Mouse (Mus musculus) 3T3-L1 (cell line): ENCODE results near the gene Gm13030.
"Not testable (repeated sequence)": the region's sequence is repeated elsewhere in the genome, so short reads cannot be mapped to it uniquely, and the experiment has no call there.

Experiments
- DNase-seq: peaks from one replicate; pipeline ENCODE4 v3.0.0-alpha.2; 2015; ENCODE audit warnings: low read depth, low spot score

Gm13030 gene

DNA sequence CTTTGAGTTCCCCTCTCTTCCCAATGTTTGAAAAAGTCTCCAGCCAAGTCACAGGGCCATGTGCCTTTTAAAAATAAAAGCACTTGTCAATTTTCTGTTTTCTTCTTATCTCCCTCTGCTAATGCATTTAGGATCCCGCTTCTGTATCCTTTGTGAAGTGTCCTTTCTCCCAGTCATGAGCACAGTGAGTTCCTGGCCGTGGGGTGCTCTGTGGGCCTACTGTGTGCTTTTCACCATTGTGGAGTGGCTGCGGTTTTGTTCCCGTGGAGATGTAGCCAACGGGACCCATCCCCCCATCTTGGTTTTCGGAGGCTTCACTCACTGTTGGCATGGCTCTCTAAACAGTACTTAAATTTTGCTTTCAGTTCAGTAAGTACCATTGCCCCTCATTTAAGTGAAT lies 7.8 kb downstream of the Gm13030 start:
- DNase-seq, result no peak

DNA sequence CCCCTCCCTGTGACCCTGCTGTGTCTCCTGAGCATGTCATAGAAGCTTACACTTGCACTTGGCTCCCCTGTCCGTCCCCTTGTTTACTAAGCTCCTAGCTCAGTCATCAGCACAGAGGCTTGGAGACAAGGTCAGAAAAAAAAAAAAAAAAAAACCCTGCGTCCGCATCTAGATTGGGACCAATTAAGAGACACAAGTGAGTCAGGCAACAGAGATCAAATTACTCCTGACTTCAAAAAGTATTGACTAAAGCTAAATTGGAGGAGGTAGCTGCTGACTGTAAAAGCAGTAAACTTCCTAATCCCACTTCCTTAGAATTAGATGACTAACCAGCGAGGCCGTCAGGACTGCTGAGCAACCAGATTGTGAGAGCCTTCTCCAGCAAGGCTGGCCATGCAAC lies 8.7 kb downstream of the Gm13030 start:
- no peak for DNase-seq

DNA sequence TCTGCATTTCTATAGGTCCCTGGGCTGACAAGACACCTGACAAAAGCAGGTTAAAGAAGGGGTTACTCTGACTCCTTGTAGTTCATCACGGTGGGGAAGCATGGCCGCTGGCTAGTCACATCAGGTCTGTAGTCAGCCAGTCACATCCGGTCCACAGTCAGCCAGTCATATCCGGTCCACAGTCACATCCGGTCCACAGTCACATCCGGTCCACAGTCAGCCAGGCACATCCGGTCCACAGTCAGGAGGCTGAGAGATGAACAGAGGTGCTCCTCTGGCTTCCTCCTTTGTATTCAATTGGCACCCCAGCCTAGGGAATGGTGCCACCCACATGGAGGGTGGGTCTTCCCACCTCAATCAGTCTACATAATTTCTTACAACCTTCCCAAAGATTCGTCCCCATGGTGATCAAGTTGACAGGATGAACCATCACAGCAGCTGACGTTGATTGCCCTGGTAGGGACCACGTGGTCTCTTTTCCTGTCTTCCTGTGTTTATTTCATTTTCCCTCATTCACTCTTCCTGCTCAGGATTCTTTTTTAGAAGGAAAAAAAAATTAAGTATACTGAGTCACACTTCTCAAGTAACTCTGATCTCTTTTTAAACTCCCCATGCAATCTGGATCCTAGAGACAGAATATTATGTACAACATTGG lies 10.3 kb downstream of the Gm13030 start, which contains the start of gene Pla2g5:
Gene Pla2g5, minus strand, starts transcription at position 139 of the 655 bp plus-strand sequence.
- no peak for DNase-seq

DNA sequence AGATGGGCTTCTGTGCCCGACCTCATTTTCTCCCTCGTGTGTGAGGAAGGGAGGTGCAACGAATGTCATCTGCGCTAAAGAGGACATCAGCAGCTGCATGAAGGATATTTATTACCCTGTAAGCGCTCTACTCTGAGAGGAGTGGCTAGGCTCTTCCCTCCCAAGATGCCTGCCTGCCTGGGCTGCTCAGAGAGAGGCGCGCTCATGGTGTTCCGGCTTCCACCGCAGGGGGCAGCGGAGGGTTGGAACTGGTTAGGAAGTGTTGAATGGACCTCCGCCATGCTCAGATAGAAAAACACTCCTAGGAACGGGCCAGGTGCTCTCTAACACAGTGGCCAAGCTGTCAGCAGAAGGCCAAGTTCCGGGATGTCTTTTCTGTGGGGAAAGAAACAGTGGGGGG lies 14.0 kb downstream of the Gm13030 start:
- no peak for DNase-seq

DNA sequence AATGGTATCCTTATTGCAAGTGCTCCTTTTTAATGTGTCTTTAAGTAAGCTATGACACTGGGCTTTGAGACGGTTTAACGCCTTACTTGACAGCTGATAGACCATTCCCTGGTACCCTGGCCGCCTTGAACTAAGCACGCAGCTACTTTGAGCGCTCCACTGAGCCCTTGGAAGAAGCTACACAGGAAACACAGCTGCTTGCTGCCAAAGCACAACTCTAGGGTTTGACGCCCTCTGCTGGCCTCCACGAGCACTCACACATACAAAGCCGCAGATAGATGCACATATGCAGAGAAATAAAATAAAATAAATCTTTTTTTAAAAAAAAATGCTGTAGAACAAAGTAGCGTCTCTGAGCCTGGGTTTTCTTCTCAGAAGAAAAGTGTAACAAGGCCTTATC lies 14.5 kb downstream of the Gm13030 start:
- no peak for DNase-seq

DNA sequence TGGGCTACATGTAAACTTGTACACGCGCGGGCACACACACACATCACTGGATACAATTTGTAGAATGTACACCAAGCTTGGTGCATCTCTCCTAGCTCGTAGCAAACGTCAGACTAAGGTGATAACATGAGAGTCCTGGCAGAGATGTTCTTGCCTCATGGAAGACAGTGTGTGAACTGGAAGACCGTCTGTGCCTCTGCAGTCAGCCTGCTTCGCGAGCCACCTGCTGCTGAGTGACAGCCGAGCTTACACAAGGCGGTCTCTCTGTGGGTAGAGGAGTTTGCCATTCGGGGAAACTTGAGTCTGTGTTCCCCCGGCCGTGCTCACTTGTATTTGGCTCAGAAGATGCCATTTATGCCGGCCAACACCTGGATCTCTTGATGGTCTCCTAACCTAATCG lies 15.3 kb downstream of the Gm13030 start:
- no peak for DNase-seq

DNA sequence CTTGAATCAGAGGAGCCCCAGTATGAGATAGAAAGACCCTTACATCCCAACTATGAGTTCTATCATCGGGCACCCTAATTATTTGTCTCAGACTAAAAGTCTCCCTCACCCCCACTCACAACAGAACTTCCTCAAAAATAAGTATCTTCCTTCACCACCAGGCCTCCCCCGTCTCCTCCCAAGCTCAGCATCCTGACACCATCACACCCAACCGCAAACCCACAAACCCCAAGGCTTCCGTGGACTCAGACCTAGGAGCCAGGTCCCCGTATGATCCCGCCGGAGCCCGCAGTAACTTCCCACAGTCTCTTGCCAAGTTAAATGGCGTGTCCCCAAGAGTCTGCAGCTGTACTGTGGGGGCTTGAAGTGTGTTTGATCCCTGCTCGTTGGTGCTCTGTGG lies 16.2 kb downstream of the Gm13030 start:
- DNase-seq, result no peak

DNA sequence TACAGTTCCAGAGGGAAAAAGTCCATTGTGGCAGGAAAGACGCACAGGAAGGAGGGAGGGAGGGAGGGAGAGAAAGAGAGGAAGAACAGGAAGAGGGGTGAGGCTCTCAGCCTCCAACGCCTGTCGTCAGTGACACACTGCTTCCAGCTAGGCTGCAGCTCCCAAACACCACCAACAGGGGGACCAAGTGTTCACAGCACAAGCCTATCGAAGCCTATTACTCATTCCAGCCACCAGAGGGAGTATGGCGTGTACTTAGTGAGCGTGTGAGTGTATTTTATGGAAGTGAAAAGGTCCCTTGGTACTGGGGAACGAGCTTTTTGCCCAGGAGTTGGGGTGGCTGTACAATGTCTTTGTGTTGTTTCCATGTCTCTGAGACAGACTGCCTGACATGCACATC lies 17.3 kb downstream of the Gm13030 start:
- peak; percentile 81 for DNase-seq

DNA sequence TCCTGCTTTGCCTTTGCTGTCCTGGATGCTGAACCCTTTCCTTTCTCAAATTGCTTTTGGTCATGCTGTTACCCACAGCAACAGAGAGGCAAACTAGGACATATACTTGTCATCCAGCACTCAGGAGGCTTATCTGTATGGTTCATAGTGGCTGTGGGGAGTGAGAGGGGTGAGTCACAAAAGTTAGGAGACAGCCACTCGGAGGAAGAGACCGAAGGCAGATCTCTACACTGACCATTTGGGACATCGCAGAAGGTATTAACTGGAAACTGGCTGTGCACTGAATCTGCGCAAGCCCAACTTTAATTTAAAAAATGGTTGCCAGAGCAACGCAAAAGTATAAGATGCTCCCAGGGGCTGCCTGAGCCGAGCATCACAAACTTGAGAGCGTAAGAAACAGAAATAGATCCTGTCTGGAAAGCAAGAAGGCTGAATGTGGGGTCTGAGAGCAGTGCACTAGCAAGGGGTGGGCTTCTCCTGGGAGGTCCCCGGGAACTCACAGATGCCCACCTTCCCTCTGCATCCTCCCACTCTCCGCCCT lies 18.6 kb downstream of the Gm13030 start:
- DNase-seq, result no peak

DNA sequence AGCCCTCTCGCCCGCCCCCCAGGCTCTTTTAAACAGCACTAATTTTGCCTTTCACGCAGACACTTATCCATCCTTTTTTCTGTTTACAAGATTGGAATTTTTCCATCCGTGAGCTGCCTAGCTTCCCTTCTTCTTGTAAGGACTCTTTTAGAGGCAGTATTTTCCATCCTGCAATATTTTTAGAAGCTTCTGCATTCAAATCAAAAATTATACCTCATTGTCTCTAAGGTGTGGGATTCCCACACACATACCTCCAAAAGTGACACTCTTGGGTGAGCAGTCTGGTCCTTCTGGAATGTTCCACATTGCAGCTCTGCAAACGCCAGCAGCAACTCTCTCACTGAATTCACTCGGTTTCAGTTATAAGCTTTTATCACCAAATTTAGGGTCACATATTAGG lies 20.8 kb downstream of the Gm13030 start:
- DNase-seq, result no peak

DNA sequence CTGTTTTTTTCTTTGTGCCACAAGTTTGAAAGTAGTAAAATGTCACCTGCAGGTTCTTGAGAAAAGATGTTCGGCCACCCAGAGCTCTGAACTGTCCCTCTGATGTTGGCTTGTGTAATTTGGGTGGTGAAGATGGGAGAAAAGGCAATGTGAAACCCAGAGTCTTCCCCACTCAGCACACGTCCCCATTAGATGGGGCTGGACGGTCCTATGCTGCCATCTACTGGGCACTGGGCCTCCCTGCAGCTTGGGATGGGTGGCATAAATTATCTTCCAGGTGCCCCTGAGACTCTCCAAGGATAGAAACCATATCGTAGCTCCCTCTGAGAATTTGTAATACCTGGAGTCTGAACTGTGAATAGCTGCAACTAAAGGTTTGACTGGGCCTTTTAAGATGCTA lies 22.3 kb downstream of the Gm13030 start:
- DNase-seq, result peak; percentile 75

DNA sequence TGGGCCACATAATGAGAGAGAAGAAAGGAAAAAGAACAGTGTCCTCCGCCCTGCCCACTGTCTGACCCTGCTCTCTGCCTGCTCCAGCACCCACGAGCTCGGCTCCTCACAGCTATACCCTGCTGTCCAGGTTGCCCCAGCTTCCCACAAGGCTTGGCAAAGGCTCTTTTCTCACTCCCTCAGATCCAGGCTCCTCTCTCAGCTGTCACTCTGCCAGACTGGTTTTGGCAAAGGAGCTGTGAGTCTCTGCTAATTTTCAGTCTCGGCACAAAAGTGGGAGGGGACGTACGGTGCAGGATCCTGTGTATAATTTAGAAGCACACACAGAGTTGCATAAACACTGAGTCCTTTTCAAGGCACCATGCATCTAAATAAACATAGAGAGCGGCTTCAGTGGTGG lies 32.4 kb downstream of the Gm13030 start:
- no peak for DNase-seq

DNA sequence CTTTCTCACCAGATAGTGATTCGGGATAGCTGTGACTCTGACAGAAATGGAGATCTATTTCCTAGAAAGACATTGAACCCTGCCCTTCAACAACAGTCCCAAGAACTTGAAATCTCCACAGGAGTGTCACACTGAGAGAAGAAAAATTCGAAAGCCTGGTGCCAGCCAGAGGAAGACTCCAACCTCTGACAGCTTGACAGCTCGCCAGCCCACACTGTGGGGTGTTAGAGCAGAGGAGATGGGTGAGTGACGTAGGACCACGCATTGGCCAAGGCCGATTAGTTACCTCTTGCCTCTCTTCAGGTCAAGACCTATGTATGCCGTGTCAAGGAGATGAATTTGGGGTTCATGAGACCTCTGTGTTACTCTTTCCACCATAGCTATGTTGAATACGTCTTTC lies 33.0 kb downstream of the Gm13030 start:
- DNase-seq, result no peak

DNA sequence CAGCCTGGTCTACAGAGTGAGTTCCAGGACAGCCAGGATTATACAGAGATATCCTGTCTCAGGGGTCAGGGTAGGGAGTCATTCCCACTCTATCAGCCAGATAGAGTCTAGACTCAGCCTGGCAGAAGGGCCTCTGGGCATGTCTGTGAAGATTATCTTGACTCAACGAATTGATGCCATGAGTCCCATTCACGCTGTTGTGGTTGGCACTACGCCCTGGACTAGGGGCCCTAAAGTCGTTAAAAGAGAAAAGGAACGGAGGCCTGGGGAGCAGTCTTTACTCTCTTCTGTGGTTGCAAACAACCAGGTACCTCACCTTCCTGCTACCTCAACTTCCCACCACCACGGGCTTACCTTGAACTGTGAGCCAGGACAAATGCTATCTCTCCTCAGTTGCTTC lies 34.0 kb downstream of the Gm13030 start:
- DNase-seq, result no peak

DNA sequence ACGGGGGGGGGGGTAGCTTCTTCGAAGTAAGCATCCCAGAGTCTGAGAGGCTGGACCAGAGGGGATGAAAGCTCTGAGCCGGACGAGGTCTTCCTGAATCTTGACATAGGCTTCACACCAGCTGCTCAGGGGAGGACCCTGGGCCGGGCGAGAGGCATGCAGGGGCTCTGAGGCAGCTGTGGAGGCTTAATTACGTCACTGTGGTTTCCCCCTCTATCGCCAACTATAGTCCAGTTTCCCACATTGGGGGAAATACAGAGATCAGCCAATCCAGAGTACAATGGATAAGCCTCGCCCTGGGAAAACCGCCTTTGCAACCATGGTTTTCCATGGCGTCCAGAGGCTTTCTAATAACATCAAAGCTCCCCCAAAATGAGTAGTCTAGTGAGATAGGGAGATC lies 46.6 kb downstream of the Gm13030 start:
- DNase-seq, result no peak

DNA sequence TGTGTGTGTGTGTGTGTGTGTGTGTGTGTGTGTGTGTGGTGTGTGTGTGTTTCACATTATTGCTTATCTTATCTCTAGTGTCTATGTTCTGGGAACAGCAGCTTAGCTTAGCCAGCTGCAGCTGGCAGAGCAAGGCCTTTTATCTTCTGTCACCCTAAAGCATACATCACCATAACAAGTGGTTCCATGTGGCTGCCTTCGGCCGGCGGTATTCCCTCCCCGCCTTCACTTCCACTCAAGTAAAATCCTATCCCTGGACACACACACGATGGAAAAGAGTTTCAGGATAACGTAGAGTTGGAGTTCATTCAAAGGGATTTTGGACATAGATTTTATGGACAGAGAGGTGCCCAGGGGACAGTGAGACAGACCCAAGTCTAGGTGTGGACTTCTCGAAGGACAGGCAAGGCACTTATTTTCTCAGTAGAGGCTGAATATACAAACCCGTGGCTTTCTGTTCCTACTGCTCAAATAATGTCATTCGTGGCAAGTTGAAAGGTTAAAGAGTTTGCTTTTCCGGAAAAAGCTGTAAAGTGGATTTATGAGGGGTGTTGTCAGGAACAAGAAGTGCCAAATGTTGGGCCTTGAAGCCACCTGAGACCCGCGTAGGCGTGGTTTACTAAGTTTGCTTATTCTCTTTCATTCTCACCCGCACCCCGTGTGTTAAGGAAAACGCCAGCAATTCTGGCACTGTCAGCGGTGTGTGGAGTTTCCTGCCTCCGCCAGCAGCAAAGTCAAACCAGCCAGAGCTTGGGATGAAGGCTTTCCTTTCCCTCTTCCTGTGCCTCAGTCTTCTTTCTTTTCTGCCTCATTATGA lies 47.8 kb downstream of the Gm13030 start:
- DNase-seq, result no peak

DNA sequence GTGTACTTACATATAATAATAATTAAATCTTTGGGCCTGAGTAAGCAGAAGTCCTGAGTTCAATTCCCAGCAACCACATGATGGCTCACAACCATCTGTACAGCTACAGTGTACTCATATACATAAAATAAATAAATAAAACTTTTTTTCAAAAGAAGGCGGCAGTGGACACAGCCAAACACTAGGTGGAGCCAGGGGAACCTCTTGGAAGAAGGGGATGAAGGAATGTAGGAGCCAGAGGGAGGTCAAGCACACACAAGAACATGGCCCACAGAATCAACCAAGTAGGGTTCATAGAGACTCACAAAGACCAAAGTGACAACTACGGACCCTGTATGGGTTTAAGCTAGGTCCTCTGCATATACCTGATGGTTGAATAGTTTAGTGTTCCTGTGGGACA lies 49.1 kb downstream of the Gm13030 start:
- peak; percentile 15 for DNase-seq

DNA sequence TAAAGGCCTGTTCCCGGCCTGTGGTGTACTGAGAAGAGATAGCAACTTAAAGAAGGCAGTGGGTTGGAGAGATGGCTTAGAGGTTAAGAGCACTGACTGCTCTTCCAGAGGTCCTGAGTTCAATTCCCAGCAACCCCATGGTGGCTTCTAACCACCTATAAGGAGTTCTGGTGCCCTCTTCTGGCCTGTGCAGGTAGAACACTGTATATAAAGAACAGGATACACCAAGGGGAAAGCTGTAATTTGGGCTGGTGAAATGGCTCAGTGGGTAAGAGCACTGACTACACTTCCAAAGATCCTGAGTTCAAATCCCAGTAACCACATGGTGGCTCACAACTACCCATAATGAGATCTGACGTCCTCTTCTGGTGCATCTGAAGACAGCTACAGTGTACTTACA lies 49.6 kb downstream of the Gm13030 start:
- not testable (repeated sequence) for DNase-seq

DNA sequence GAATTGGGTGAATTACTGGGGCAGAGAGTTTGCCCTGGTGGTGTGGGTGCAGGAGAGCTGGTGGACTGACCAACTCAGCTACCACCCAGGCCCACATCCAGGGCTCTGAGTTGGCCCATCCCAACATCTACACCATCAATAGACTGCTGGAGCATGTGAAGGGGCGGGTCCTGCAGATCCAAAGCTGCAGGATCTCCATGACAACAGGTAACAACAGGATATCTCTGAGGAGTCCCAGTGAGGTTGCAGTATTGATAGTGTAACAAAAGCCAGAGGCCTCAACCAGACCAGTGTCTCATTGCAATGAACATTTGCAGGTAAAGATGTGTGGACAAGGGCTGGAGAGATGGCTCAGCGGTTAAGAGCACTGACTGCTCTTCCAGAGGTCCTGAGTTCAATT lies 52.7 kb downstream of the Gm13030 start:
- no peak for DNase-seq
